Mouse (Mus musculus): ENCODE data around the gene Fam19a1.

DNA sequence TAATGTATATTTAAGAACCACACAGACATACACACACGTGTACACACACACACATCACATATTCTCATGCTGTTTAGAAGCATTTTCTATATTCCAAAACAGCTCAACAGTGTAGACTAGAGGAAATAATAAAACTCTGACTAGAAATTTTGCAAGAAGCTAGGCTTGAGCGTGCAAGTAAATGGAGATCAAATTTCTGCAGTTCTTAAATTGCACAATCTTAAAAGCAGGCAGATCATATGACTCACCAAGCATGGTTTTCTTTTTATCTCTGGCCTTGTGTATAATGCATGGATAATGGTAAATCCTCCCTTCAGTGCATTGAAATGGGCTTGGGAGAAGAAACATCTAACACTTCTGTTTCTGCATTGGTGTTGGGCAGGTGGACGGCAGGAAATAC, 564.9 kb downstream of the Fam19a1 start:
- TF ChIP-seq CTCF (conservative IDR thresholded peaks at IDR 0.05; ENCODE audit: low read length) (no peak), POU5F1 (IDR thresholded peaks at IDR 0.05; ENCODE audit: borderline replicate concordance, low read length) (no peak), NANOG (IDR thresholded peaks at IDR 0.05; ENCODE audit: borderline replicate concordance, low read length) (no peak)
